Mouse (Mus musculus): Measurements from ENCODE around the gene Ccnl2. TPM values are rescaled to one million over a fixed set of nuclear protein-coding genes. Genes with fewer than 3 reads are reported as not detected.
A peak's percentile ranks its signal among the peaks of the same experiment; 100 is the strongest.

Ccnl2 gene
- polyA plus RNA-seq, 1 experiment from 2014 or later, result 173 TPM

GRCm38 (mm10) chr4:155856071-155856470, 43.8 kb downstream of the Ccnl2 start:
- Histone ChIP-seq H3K4me2 (no peak overlapping the region), H3K27me3 (no peaks in the 10 kb centered on the region), H3K27ac (no peak overlapping the region), H3K4me3 (no peak overlapping the region), H3K4me1 (replicated peaks) (peaks cover 15% of the 10 kb centered on the region), H3K9me3 (no peaks in the 10 kb centered on the region), H3K36me3 (peaks cover 82% of the 10 kb centered on the region), H3K9ac (no peak overlapping the region)
- 94% methylated on average over 12 of the region's 12 CpGs for WGBS
- ATAC-seq (ENCODE audit: low FRiP score), result no peak

- Histone ChIP-seq H3K9me3 (no peaks in the 10 kb centered on the region), H3K4me2 (no peak overlapping the region), H3K27me3 (no peaks in the 10 kb centered on the region), H3K4me3 (no peak overlapping the region), H3K4me1 (replicated peaks) (peaks cover 8% of the 10 kb centered on the region), H3K27ac (no peak overlapping the region), H3K9ac (no peak overlapping the region), H3K36me3 (peaks cover 90% of the 10 kb centered on the region)
- WGBS, result 82% methylated on average over 3 of the region's 3 CpGs
- ATAC-seq (ENCODE audit: low FRiP score), result no peak
Observed at GRCm38 (mm10) chr4:155856881-155857280, 44.6 kb downstream of the Ccnl2 start.

GRCm38 (mm10) chr4:155859318-155859717, 47.0 kb downstream of the Ccnl2 start:
- Histone ChIP-seq H3K4me2 (no peak overlapping the region), H3K9me3 (no peaks in the 10 kb centered on the region), H3K27me3 (no peaks in the 10 kb centered on the region), H3K4me1 (replicated peaks) (no peaks in the 10 kb centered on the region), H3K9ac (no peak overlapping the region), H3K27ac (no peak overlapping the region), H3K4me3 (no peak overlapping the region), H3K36me3 (peaks cover 84% of the 10 kb centered on the region)
- WGBS, result 36% methylated on average over 13 of the region's 13 CpGs
- no peak for ATAC-seq (ENCODE audit: low FRiP score)

GRCm38 (mm10) chr4:155861787-155862186, 49.5 kb downstream of the Ccnl2 start:
- no peak overlapping the region for H3K9ac ChIP-seq
- no peak overlapping the region for H3K27ac ChIP-seq
- no peaks in the 10 kb centered on the region for H3K9me3 ChIP-seq
- H3K4me3 ChIP-seq, result no peak overlapping the region
- no peaks in the 10 kb centered on the region for H3K4me1 ChIP-seq (replicated peaks)
- H3K4me2 ChIP-seq, result no peak overlapping the region
- peaks cover 79% of the 10 kb centered on the region for H3K36me3 ChIP-seq
- no peaks in the 10 kb centered on the region for H3K27me3 ChIP-seq
- 91% methylated on average over 7 of the region's 7 CpGs for WGBS
- ATAC-seq (ENCODE audit: low FRiP score), result no peak

- 81% methylated on average over 5 of the region's 5 CpGs for WGBS
- Histone ChIP-seq H3K4me3 (no peak within 1 kb of the TSS), H3K27ac (no peak within 1 kb of the TSS), H3K27me3 (no peaks in the 10 kb centered on the region), H3K9ac (no peak within 1 kb of the TSS), H3K9me3 (no peaks in the 10 kb centered on the region), H3K4me1 (replicated peaks) (0 out of 2 replicates have a peak, but pooled peaks cover under 1% of the 10 kb centered on the region), H3K36me3 (peaks cover 72% of the 10 kb centered on the region), H3K4me2 (no peak within 1 kb of the TSS)
- no peak for ATAC-seq (ENCODE audit: low FRiP score)
Observed at GRCm38 (mm10) chr4:155863001-155863400, 50.7 kb downstream of the Ccnl2 start, which contains the start of gene Tas1r3. TSS of gene Tas1r3 (minus strand) at chr4:155863362.

GRCm38 (mm10) chr4:155868614-155869298, 56.5 kb downstream of the Ccnl2 start:
- H3K9me3 ChIP-seq, result no peaks in the 10 kb centered on the region
- H3K4me1 ChIP-seq (replicated peaks), result peaks cover 31% of the 10 kb centered on the region
- H3K4me3 ChIP-seq, result peak overlapping the region; percentile 77
- no peaks in the 10 kb centered on the region for H3K27me3 ChIP-seq
- peak overlapping the region; percentile 87 for H3K9ac ChIP-seq
- H3K27ac ChIP-seq, result peak overlapping the region; percentile 49; the same call in 1 of the 2 replicates
- peaks cover 48% of the 10 kb centered on the region for H3K36me3 ChIP-seq
- WGBS, result 13% methylated on average over 22 of the region's 22 CpGs
- peak; percentile 75 for ATAC-seq (ENCODE audit: low FRiP score)
- H3K4me2 ChIP-seq, result peak overlapping the region; percentile 93

GRCm38 (mm10) chr4:155869317-155870033, 57.2 kb downstream of the Ccnl2 start, which contains the start of the genes Cptp and Ints11:
TSS of gene Cptp (minus strand) at chr4:155869440.
TSS of gene Ints11 (plus strand) at chr4:155869546.
- Histone ChIP-seq H3K27me3 (no peaks in the 10 kb centered on the region), H3K27ac (peak within 1 kb of the TSS; percentile 78), H3K4me3 (peak within 1 kb of the TSS; percentile 77), H3K36me3 (peaks cover 55% of the 10 kb centered on the region), H3K4me2 (peak within 1 kb of the TSS; percentile 93), H3K9ac (peak within 1 kb of the TSS; percentile 87), H3K4me1 (replicated peaks) (peaks cover 31% of the 10 kb centered on the region), H3K9me3 (no peaks in the 10 kb centered on the region)
- WGBS, result under 1% methylated on average over 63 of the region's 63 CpGs
- ATAC-seq (ENCODE audit: low FRiP score), result peak; percentile 97

- H3K4me3 ChIP-seq, result no peak overlapping the region
- H3K4me1 ChIP-seq (replicated peaks), result peaks cover 31% of the 10 kb centered on the region
- no peak for ATAC-seq (ENCODE audit: low FRiP score)
- 96% methylated on average over 7 of the region's 7 CpGs for WGBS
- H3K27ac ChIP-seq, result no peak overlapping the region
- peaks cover 53% of the 10 kb centered on the region for H3K36me3 ChIP-seq
- no peaks in the 10 kb centered on the region for H3K9me3 ChIP-seq
- no peak overlapping the region for H3K4me2 ChIP-seq
- no peaks in the 10 kb centered on the region for H3K27me3 ChIP-seq
- no peak overlapping the region for H3K9ac ChIP-seq
Observed at GRCm38 (mm10) chr4:155871404-155871803, 59.1 kb downstream of the Ccnl2 start.

Small RNA genes lying within 50 kb of the gene (microRNA-seq; reads per million reads assigned to microRNA genes)
- not detected for gene Gm27743

Other genes starting within 250 kb of the Ccnl2 start
- gene Slc35e2, start 211.1 kb upstream of the Ccnl2 start, polyA plus RNA-seq (2015; fragmentation: Nextera tagmentation; extraction: Ambion mirVana), result 15.1 and 15.9 TPM in 2 replicates
- 65.2 and 65.8 TPM in 2 replicates for gene Cdk11b, start 187.6 kb upstream of the Ccnl2 start, polyA plus RNA-seq (2015; fragmentation: Nextera tagmentation; extraction: Ambion mirVana)
- gene Gm10563, start 167.1 kb upstream of the Ccnl2 start, polyA plus RNA-seq (2015; fragmentation: Nextera tagmentation; extraction: Ambion mirVana), result not detected in 2 replicates
- 3.9 and 4.5 TPM in 2 replicates for gene Mmp23, start 159.1 kb upstream of the Ccnl2 start, polyA plus RNA-seq (2015; fragmentation: Nextera tagmentation; extraction: Ambion mirVana)
- gene Mib2, start 143.3 kb upstream of the Ccnl2 start, polyA plus RNA-seq (2015; fragmentation: Nextera tagmentation; extraction: Ambion mirVana), result 39.4 and 40.3 TPM in 2 replicates
- 7.5 and 7.9 TPM in 2 replicates for gene Fndc10, start 118.1 kb upstream of the Ccnl2 start, polyA plus RNA-seq (2015; fragmentation: Nextera tagmentation; extraction: Ambion mirVana)
- gene Ssu72, start 107.7 kb upstream of the Ccnl2 start, polyA plus RNA-seq (2015; fragmentation: Nextera tagmentation; extraction: Ambion mirVana), result 171 and 177 TPM in 2 replicates
- 11.6 and 12.0 TPM in 2 replicates for gene Tmem240, start 77.7 kb upstream of the Ccnl2 start, polyA plus RNA-seq (2015; fragmentation: Nextera tagmentation; extraction: Ambion mirVana)
- 78.1 and 82.3 TPM in 2 replicates for gene Atad3a, start 51.4 kb upstream of the Ccnl2 start, polyA plus RNA-seq (2015; fragmentation: Nextera tagmentation; extraction: Ambion mirVana)
- gene Vwa1, start 37.8 kb upstream of the Ccnl2 start, polyA plus RNA-seq (2015; fragmentation: Nextera tagmentation; extraction: Ambion mirVana), result 23.2 and 24.4 TPM in 2 replicates
- 0.49 and 0.62 TPM in 2 replicates for gene Tmem88b, start 26.6 kb upstream of the Ccnl2 start, polyA plus RNA-seq (2015; fragmentation: Nextera tagmentation; extraction: Ambion mirVana)
- gene Ankrd65, start 22.1 kb upstream of the Ccnl2 start, polyA plus RNA-seq (2015; fragmentation: Nextera tagmentation; extraction: Ambion mirVana), result not detected in 2 replicates
- 253 and 261 TPM in 2 replicates for gene Mrpl20, start 9.6 kb upstream of the Ccnl2 start, polyA plus RNA-seq (2015; fragmentation: Nextera tagmentation; extraction: Ambion mirVana)
- gene Aurkaip1, start 18.8 kb downstream of the Ccnl2 start, polyA plus RNA-seq (2015; fragmentation: Nextera tagmentation; extraction: Ambion mirVana), result 142 and 148 TPM in 2 replicates
- gene Mxra8, start 27.2 kb downstream of the Ccnl2 start, polyA plus RNA-seq (2015; fragmentation: Nextera tagmentation; extraction: Ambion mirVana), result 30.8 and 34.4 TPM in 2 replicates
- 7.8 and 8.5 TPM in 2 replicates for gene Dvl1, start 34.9 kb downstream of the Ccnl2 start, polyA plus RNA-seq (2015; fragmentation: Nextera tagmentation; extraction: Ambion mirVana)
- 0.47 and 0.57 TPM in 2 replicates for gene Tas1r3, start 50.9 kb downstream of the Ccnl2 start, polyA plus RNA-seq (2015; fragmentation: Nextera tagmentation; extraction: Ambion mirVana)
- 23.3 and 24.1 TPM in 2 replicates for gene Cptp, start 57.0 kb downstream of the Ccnl2 start, polyA plus RNA-seq (2015; fragmentation: Nextera tagmentation; extraction: Ambion mirVana)
- gene Ints11, start 57.1 kb downstream of the Ccnl2 start, polyA plus RNA-seq (2015; fragmentation: Nextera tagmentation; extraction: Ambion mirVana), result 74.8 and 79.2 TPM in 2 replicates
- gene Pusl1, start 79.3 kb downstream of the Ccnl2 start, polyA plus RNA-seq (2015; fragmentation: Nextera tagmentation; extraction: Ambion mirVana), result 52.6 and 54.8 TPM in 2 replicates
- 71.0 and 77.0 TPM in 2 replicates for gene Acap3, start 79.3 kb downstream of the Ccnl2 start, polyA plus RNA-seq (2015; fragmentation: Nextera tagmentation; extraction: Ambion mirVana)
- 123 and 127 TPM in 2 replicates for gene Ube2j2, start 131.3 kb downstream of the Ccnl2 start, polyA plus RNA-seq (2015; fragmentation: Nextera tagmentation; extraction: Ambion mirVana)
- gene C1qtnf12, start 149.8 kb downstream of the Ccnl2 start, polyA plus RNA-seq (2015; fragmentation: Nextera tagmentation; extraction: Ambion mirVana), result 9.2 and 12.3 TPM in 2 replicates
- 26.6 and 27.6 TPM in 2 replicates for gene B3galt6, start 180.2 kb downstream of the Ccnl2 start, polyA plus RNA-seq (2015; fragmentation: Nextera tagmentation; extraction: Ambion mirVana)
- 126 and 127 TPM in 2 replicates for gene Sdf4, start 180.4 kb downstream of the Ccnl2 start, polyA plus RNA-seq (2015; fragmentation: Nextera tagmentation; extraction: Ambion mirVana)
- gene Tnfrsf4, start 201.4 kb downstream of the Ccnl2 start, polyA plus RNA-seq (2015; fragmentation: Nextera tagmentation; extraction: Ambion mirVana), result 0.55 and 1.0 TPM in 2 replicates
- 2.3 and 2.9 TPM in 2 replicates for gene Tnfrsf18, start 213.7 kb downstream of the Ccnl2 start, polyA plus RNA-seq (2015; fragmentation: Nextera tagmentation; extraction: Ambion mirVana)
- gene Ttll10, start 246.9 kb downstream of the Ccnl2 start, polyA plus RNA-seq (2015; fragmentation: Nextera tagmentation; extraction: Ambion mirVana), result not detected in 2 replicates

Data from hindbrain, embryonic 13.5 days (tissue).